Mouse (Mus musculus) heart, embryonic 14.5 days (tissue): ENCODE data around the gene Tob1. TPM values are rescaled to one million over a fixed set of nuclear protein-coding genes. Genes with fewer than 3 reads are reported as not detected.
A peak's percentile ranks its signal among the peaks of the same experiment; 100 is the strongest.

ENCODE experiments used
- ATAC-seq: fragments of 200-750 bp; cut with Nextera tagmentation; 2 replicates; pipeline ENCODE4 v1.8.0; 2017; ENCODE audit warnings: low read depth, moderate TSS enrichment; ENCODE audit not compliant: insufficient number of reproducible peaks, insufficient read depth, low FRiP score
- H3K27ac ChIP-seq, 2 experiments: fragments of 200-500 bp in 1 of 2; fragments of 300-500 bp in 1 of 2; sonication (generic) in 1 of 2; replicated peaks in 1 of 2; 2 replicates each; pipeline ENCODE4 v1.5.1; 2012 to 2014; ENCODE audit warnings: low read depth in 2 of 2, low read length in 2 of 2, control low read depth in 1 of 2, mild to moderate bottlenecking in 1 of 2, mixed read lengths in 1 of 2; ENCODE audit not compliant: control insufficient read depth in 1 of 2, insufficient read depth in 1 of 2
- H3K27me3 ChIP-seq: fragments of 300-500 bp; sonication (generic); 2 replicates; pipeline ENCODE4 v1.6.1; 2014; ENCODE audit warnings: mild to moderate bottlenecking, low read length, control low read depth; ENCODE audit not compliant: control insufficient read depth, insufficient read depth
- H3K36me3 ChIP-seq: fragments of 300-500 bp; sonication (generic); 2 replicates; pipeline ENCODE4 v1.6.1; 2014; ENCODE audit warnings: mild to moderate bottlenecking, control low read depth, low read length, mixed read lengths; ENCODE audit not compliant: control insufficient read depth, insufficient read depth
- H3K4me1 ChIP-seq, 2 experiments: fragments of 200-500 bp in 1 of 2; fragments of 300-500 bp in 1 of 2; sonication (generic) in 1 of 2; 2 replicates each; pipeline ENCODE4 v1.6.1; 2012 to 2014; ENCODE audit warnings: low read length in 2 of 2, control low read depth in 1 of 2, mixed read lengths in 1 of 2; ENCODE audit not compliant: control insufficient read depth in 2 of 2, insufficient read depth in 2 of 2
- H3K4me2 ChIP-seq: fragments of 300-500 bp; sonication (generic); 2 replicates; pipeline ENCODE4 v1.6.1; 2014; ENCODE audit warnings: mild to moderate bottlenecking, low read length
- H3K4me3 ChIP-seq, 2 experiments: fragments of 200-500 bp in 1 of 2; fragments of 300-500 bp in 1 of 2; sonication (generic) in 1 of 2; 2 replicates each; pipeline ENCODE4 v1.5.1; 2012 to 2014; ENCODE audit warnings: low read length in 2 of 2, mild to moderate bottlenecking in 2 of 2, control low read depth in 1 of 2, low read depth in 1 of 2, moderate library complexity in 1 of 2; ENCODE audit not compliant: control insufficient read depth in 1 of 2, insufficient read depth in 1 of 2
- H3K9ac ChIP-seq: fragments of 300-500 bp; sonication (generic); 2 replicates; pipeline ENCODE4 v1.6.1; 2014; ENCODE audit warnings: mild to moderate bottlenecking, low read length
- H3K9me3 ChIP-seq: fragments of 300-500 bp; sonication (generic); 2 replicates; pipeline ENCODE4 v1.6.1; 2016; ENCODE audit warnings: low read length, control low read depth; ENCODE audit not compliant: control insufficient read depth
- WGBS: fragments of 180-500 bp; shearing (Covaris S2); extraction: QIAGEN DNeasy Blood & Tissue Kit; methylation state at CpG from one replicate; pipeline ENCODE4 v1.1.7; 2014; 5-methylcytosine and 5-hydroxymethylcytosine counted together
- polyA plus RNA-seq: library from polyadenylated mRNA; unstranded; fragments of >200 nt; fragmentation: Nextera tagmentation; extraction: Ambion mirVana; gene quantifications from 2 replicates; pipeline ENCODE4 v1.2.1, GENCODE M21; 2014

Tob1 gene
- polyA plus RNA-seq, 1 experiment from 2014 or later, result 38.2 TPM

GRCm38 (mm10) chr11:94216247-94216646, 5.0 kb downstream of the Tob1 start:
- Histone ChIP-seq H3K27me3 (no peaks in the 10 kb centered on the region), H3K36me3 (peaks cover 18% of the 10 kb centered on the region), H3K4me3 (no peak overlapping the region), H3K9ac (no peak overlapping the region), H3K9me3 (no peaks in the 10 kb centered on the region), H3K4me1 (peaks cover 2 to 8% of the 10 kb centered on the region in 2 experiments; a peak in 2 of 4 replicates), H3K27ac (peak overlapping the region; percentile 8 to 10; a peak in 1 of 4 replicates), H3K4me2 (no peak overlapping the region)
- WGBS, result 72% methylated on average over 2 of the region's 2 CpGs
- no peak for ATAC-seq

- Histone ChIP-seq H3K27ac (no peak overlapping the region), H3K36me3 (no peaks in the 10 kb centered on the region), H3K4me2 (no peak overlapping the region), H3K9me3 (no peaks in the 10 kb centered on the region), H3K27me3 (no peaks in the 10 kb centered on the region), H3K4me3 (no peak overlapping the region), H3K9ac (no peak overlapping the region), H3K4me1 (peaks cover 2 to 4% of the 10 kb centered on the region in 2 experiments; a peak in 3 of 4 replicates)
- ATAC-seq, result no peak
- WGBS, result 85% methylated on average over 7 of the region's 7 CpGs
These were observed 10.0 kb downstream of the Tob1 start for GRCm38 (mm10) chr11:94221257-94221656.

GRCm38 (mm10) chr11:94223531-94223930, 12.3 kb downstream of the Tob1 start:
- no peak overlapping the region for H3K4me2 ChIP-seq
- no peak overlapping the region for H3K9ac ChIP-seq
- no peaks in the 10 kb centered on the region for H3K27me3 ChIP-seq
- ATAC-seq, result no peak
- H3K27ac ChIP-seq, result no peak overlapping the region
- WGBS, result 59% methylated on average over 9 of the region's 9 CpGs
- H3K4me3 ChIP-seq, result no peak overlapping the region
- no peaks in the 10 kb centered on the region for H3K36me3 ChIP-seq
- peaks cover 9 to 10% of the 10 kb centered on the region in 2 experiments for H3K4me1 ChIP-seq
- no peaks in the 10 kb centered on the region for H3K9me3 ChIP-seq

GRCm38 (mm10) chr11:94225985-94226384, 14.7 kb downstream of the Tob1 start:
- 16% methylated on average over 7 of the region's 7 CpGs for WGBS
- Histone ChIP-seq H3K27me3 (no peaks in the 10 kb centered on the region), H3K27ac (peak overlapping the region; percentile 51 to 53; a peak in 2 of 4 replicates), H3K9me3 (no peaks in the 10 kb centered on the region), H3K36me3 (no peaks in the 10 kb centered on the region), H3K4me1 (peaks cover 29 to 32% of the 10 kb centered on the region in 2 experiments), H3K9ac (no peak overlapping the region), H3K4me2 (peak overlapping the region; percentile 38), H3K4me3 (no peak overlapping the region)
- ATAC-seq, result no peak

GRCm38 (mm10) chr11:94228416-94228815, 17.2 kb downstream of the Tob1 start:
- H3K27ac ChIP-seq, result peak overlapping the region in 1 of 2 experiments; percentile 88; a peak in 1 of 4 replicates
- H3K9ac ChIP-seq, result no peak overlapping the region
- no peak overlapping the region for H3K4me2 ChIP-seq
- no peaks in the 10 kb centered on the region for H3K36me3 ChIP-seq
- no peaks in the 10 kb centered on the region for H3K9me3 ChIP-seq
- H3K4me3 ChIP-seq, result no peak overlapping the region
- H3K27me3 ChIP-seq, result no peaks in the 10 kb centered on the region
- WGBS, result 52% methylated on average over 9 of the region's 9 CpGs
- peaks cover 44 to 50% of the 10 kb centered on the region in 2 experiments for H3K4me1 ChIP-seq
- no peak for ATAC-seq

- no peaks in the 10 kb centered on the region for H3K9me3 ChIP-seq
- 0 out of 2 replicates have a peak overlapping the region, but pooled peaks have one; percentile 7 for H3K4me2 ChIP-seq
- peak overlapping the region; percentile 23; the same call in 1 of the 2 replicates for H3K9ac ChIP-seq
- no peaks in the 10 kb centered on the region for H3K36me3 ChIP-seq
- 47% methylated on average over 5 of the region's 5 CpGs for WGBS
- no peaks in the 10 kb centered on the region for H3K27me3 ChIP-seq
- H3K4me1 ChIP-seq, result peaks cover 48 to 54% of the 10 kb centered on the region in 2 experiments
- 0 out of 2 replicates have a peak, but pooled peaks have one; percentile 42 for ATAC-seq
- no peak overlapping the region for H3K4me3 ChIP-seq
- H3K27ac ChIP-seq, result peak overlapping the region; percentile 65 to 88
These were observed 18.1 kb downstream of the Tob1 start for GRCm38 (mm10) chr11:94229207-94229960.

GRCm38 (mm10) chr11:94230244-94230643, 19.0 kb downstream of the Tob1 start:
- Histone ChIP-seq H3K4me3 (no peak overlapping the region), H3K9ac (peak overlapping the region; percentile 23), H3K4me1 (peaks cover 48 to 54% of the 10 kb centered on the region in 2 experiments), H3K9me3 (no peaks in the 10 kb centered on the region), H3K27ac (peak overlapping the region; percentile 65 to 88), H3K4me2 (no peak overlapping the region), H3K36me3 (no peaks in the 10 kb centered on the region), H3K27me3 (no peaks in the 10 kb centered on the region)
- no peak for ATAC-seq
- 16% methylated on average over 8 of the region's 8 CpGs for WGBS
